Mouse (Mus musculus) regulatory T cell (primary cell): ENCODE measurements around the gene Il10ra.

ENCODE experiments used
- in situ Hi-C: fragments of 300-600 bp; cut with MboI, MseI; formaldehyde crosslinking; loops from one replicate; pipeline ENCODE4 v1.15.1; 2025; ENCODE audit warnings: high pct_unique_total_duplicates

Il10ra gene

DNA sequence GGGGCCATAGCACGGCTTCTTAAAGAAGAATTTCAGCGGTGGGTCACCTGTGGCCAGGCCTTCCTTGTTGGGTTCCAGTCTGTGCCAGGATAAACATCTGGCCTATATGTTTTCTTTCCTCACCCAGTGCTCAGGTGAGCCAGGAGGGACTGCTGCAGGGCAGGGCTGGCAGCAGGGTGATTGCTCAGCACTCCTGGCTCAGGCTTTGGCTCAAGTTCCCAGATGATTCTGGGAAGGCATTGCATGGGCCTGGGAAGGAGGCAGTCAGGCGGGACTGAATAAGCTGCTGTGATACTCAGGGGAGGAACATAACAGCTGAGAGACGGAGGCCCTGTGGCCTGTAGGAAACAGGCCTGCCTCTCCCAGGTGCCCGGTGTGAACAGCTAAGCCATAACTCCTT is 63.8 kb downstream of the Il10ra start:
- in situ Hi-C loops, result no loop called here
